Mouse (Mus musculus): ENCODE data around the gene Mcemp1. TPM values are rescaled to one million over a fixed set of nuclear protein-coding genes. Genes with fewer than 3 reads are reported as not detected.

The Mcemp1 gene
- polyA plus RNA-seq, 1 experiment from 2014 or later = 0.28 TPM

- 18% methylated on average over 8 of the region's 8 CpGs for WGBS
- Histone ChIP-seq H3K27me3 (ENCODE audit: control insufficient read depth, insufficient read depth, low read length) (peaks cover 2% of the 10 kb centered on the region; the same call in 1 of the 2 replicates), H3K36me3 (replicated peaks; ENCODE audit: control insufficient read depth, insufficient read depth, low read depth, low read length) (no peaks in the 10 kb centered on the region), H3K4me2 (ENCODE audit: low read depth, low read length) (peak overlapping the region; percentile 69), H3K27ac (replicated peaks; ENCODE audit: low read depth, low read length) (no peak overlapping the region), H3K9me3 (replicated peaks; ENCODE audit: control insufficient read depth, low read length) (no peaks in the 10 kb centered on the region), H3K9ac (replicated peaks; ENCODE audit: low read length) (peak overlapping the region; percentile 56), H3K4me1 (ENCODE audit: control insufficient read depth, insufficient read depth, low read length) (no peaks in the 10 kb centered on the region), H3K4me3 (ENCODE audit: low read depth, low read length) (peak overlapping the region; percentile 49)
- no peak for ATAC-seq (replicated peaks; ENCODE audit: insufficient number of reproducible peaks, low FRiP score, low TSS enrichment, low read depth)
- peak; percentile 4 for DNase-seq (ENCODE audit: low spot score)
Observed at GRCm38 (mm10) chr8:3631478-3631875, 34.1 kb upstream of the Mcemp1 start.

DNA sequence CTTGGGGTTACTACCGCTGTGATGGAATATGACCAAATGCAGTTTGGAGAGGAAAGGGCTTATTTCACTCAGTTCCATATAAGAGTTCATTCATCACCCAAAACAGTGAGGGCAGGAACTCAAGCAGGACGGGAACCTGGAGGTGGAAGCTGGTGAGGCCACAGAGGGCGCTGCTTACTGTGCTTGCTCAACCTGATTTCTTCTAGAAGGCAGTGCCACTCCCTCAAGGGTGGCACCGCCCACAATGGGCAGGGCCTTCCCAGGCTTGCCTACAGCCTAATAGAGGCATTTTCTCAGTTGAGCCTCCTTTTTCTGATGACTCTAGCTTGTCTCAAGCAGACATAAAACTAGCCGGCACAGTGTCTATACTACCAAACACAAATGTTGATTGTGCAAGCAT is 19.8 kb upstream of the Mcemp1 start:
- ATAC-seq (replicated peaks; ENCODE audit: insufficient number of reproducible peaks, low FRiP score, low TSS enrichment, low read depth) (no peak), DNase-seq (ENCODE audit: low spot score) (peak; percentile 24)
- no peak overlapping the region for H3K4me2 ChIP-seq (ENCODE audit: low read depth, low read length)
- H3K4me3 ChIP-seq (ENCODE audit: low read depth, low read length) = no peak overlapping the region
- no peaks in the 10 kb centered on the region for H3K4me1 ChIP-seq (ENCODE audit: control insufficient read depth, insufficient read depth, low read length)
- H3K27me3 ChIP-seq (ENCODE audit: control insufficient read depth, insufficient read depth, low read length) = no peaks in the 10 kb centered on the region
- H3K27ac ChIP-seq (replicated peaks; ENCODE audit: low read depth, low read length) = no peak overlapping the region
- H3K9me3 ChIP-seq (replicated peaks; ENCODE audit: control insufficient read depth, low read length) = no peaks in the 10 kb centered on the region
- 20% methylated on average over 5 of the region's 5 CpGs for WGBS
- H3K36me3 ChIP-seq (replicated peaks; ENCODE audit: control insufficient read depth, insufficient read depth, low read depth, low read length) = no peaks in the 10 kb centered on the region
- no peak overlapping the region for H3K9ac ChIP-seq (replicated peaks; ENCODE audit: low read length)

- Histone ChIP-seq H3K27ac (replicated peaks; ENCODE audit: low read depth, low read length) (no peak overlapping the region), H3K36me3 (replicated peaks; ENCODE audit: control insufficient read depth, insufficient read depth, low read depth, low read length) (no peaks in the 10 kb centered on the region), H3K4me3 (ENCODE audit: low read depth, low read length) (no peak overlapping the region), H3K27me3 (ENCODE audit: control insufficient read depth, insufficient read depth, low read length) (no peaks in the 10 kb centered on the region), H3K9me3 (replicated peaks; ENCODE audit: control insufficient read depth, low read length) (no peaks in the 10 kb centered on the region), H3K9ac (replicated peaks; ENCODE audit: low read length) (no peak overlapping the region), H3K4me1 (ENCODE audit: control insufficient read depth, insufficient read depth, low read length) (no peaks in the 10 kb centered on the region), H3K4me2 (ENCODE audit: low read depth, low read length) (no peak overlapping the region)
- DNase-seq (ENCODE audit: low spot score) = no peak
- ATAC-seq (replicated peaks; ENCODE audit: insufficient number of reproducible peaks, low FRiP score, low TSS enrichment, low read depth) = no peak
- WGBS = 77% methylated on average over 6 of the region's 6 CpGs
Observed at GRCm38 (mm10) chr8:3646824-3647531, 18.6 kb upstream of the Mcemp1 start.

GRCm38 (mm10) chr8:3647561-3647960 is 18.0 kb upstream of the Mcemp1 start:
- Histone ChIP-seq H3K9me3 (replicated peaks; ENCODE audit: control insufficient read depth, low read length) (no peaks in the 10 kb centered on the region), H3K36me3 (replicated peaks; ENCODE audit: control insufficient read depth, insufficient read depth, low read depth, low read length) (no peaks in the 10 kb centered on the region), H3K4me3 (ENCODE audit: low read depth, low read length) (no peak overlapping the region), H3K9ac (replicated peaks; ENCODE audit: low read length) (no peak overlapping the region), H3K4me2 (ENCODE audit: low read depth, low read length) (no peak overlapping the region), H3K27me3 (ENCODE audit: control insufficient read depth, insufficient read depth, low read length) (no peaks in the 10 kb centered on the region), H3K4me1 (ENCODE audit: control insufficient read depth, insufficient read depth, low read length) (no peaks in the 10 kb centered on the region), H3K27ac (replicated peaks; ENCODE audit: low read depth, low read length) (no peak overlapping the region)
- DNase-seq (ENCODE audit: low spot score) = no peak
- WGBS = 78% methylated on average over 4 of the region's 4 CpGs
- ATAC-seq (replicated peaks; ENCODE audit: insufficient number of reproducible peaks, low FRiP score, low TSS enrichment, low read depth) = no peak

- Histone ChIP-seq H3K4me1 (ENCODE audit: control insufficient read depth, insufficient read depth, low read length) (no peaks in the 10 kb centered on the region), H3K9me3 (replicated peaks; ENCODE audit: control insufficient read depth, low read length) (no peaks in the 10 kb centered on the region), H3K9ac (replicated peaks; ENCODE audit: low read length) (no peak overlapping the region), H3K4me3 (ENCODE audit: low read depth, low read length) (no peak overlapping the region), H3K36me3 (replicated peaks; ENCODE audit: control insufficient read depth, insufficient read depth, low read depth, low read length) (no peaks in the 10 kb centered on the region), H3K27ac (replicated peaks; ENCODE audit: low read depth, low read length) (no peak overlapping the region), H3K4me2 (ENCODE audit: low read depth, low read length) (no peak overlapping the region), H3K27me3 (ENCODE audit: control insufficient read depth, insufficient read depth, low read length) (no peaks in the 10 kb centered on the region)
- DNase-seq (ENCODE audit: low spot score) = no peak
- ATAC-seq (replicated peaks; ENCODE audit: insufficient number of reproducible peaks, low FRiP score, low TSS enrichment, low read depth) = no peak
- 57% methylated on average over 2 of the region's 2 CpGs for WGBS
Observed at GRCm38 (mm10) chr8:3648268-3648667, 17.3 kb upstream of the Mcemp1 start.

DNA sequence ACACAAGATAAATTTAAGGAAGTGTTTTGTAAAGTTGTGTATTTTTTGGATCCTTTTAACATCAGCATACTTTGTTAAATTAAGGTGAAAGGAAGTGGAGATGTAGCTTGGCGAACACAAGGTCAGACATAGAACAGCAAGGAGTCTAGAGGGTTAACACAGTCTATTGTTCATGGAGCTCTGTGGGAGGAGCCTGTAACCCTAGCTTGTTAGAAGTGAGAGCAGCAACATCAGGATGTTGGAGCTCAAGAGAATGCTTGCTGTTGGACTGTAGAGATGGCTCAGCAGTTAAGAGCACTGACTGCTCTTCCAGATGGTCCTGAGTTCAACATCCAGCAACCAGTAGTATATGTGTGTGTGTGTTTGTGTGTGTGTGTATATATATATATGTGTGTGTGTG is 16.6 kb upstream of the Mcemp1 start:
- H3K9ac ChIP-seq (replicated peaks; ENCODE audit: low read length) = no peak overlapping the region
- no peak overlapping the region for H3K27ac ChIP-seq (replicated peaks; ENCODE audit: low read depth, low read length)
- H3K36me3 ChIP-seq (replicated peaks; ENCODE audit: control insufficient read depth, insufficient read depth, low read depth, low read length) = no peaks in the 10 kb centered on the region
- ATAC-seq (replicated peaks; ENCODE audit: insufficient number of reproducible peaks, low FRiP score, low TSS enrichment, low read depth) (no peak), DNase-seq (ENCODE audit: low spot score) (peak; percentile 41)
- H3K4me2 ChIP-seq (ENCODE audit: low read depth, low read length) = no peak overlapping the region
- no peaks in the 10 kb centered on the region for H3K4me1 ChIP-seq (ENCODE audit: control insufficient read depth, insufficient read depth, low read length)
- no peaks in the 10 kb centered on the region for H3K9me3 ChIP-seq (replicated peaks; ENCODE audit: control insufficient read depth, low read length)
- WGBS = 39% methylated on average over 1 of the region's 1 CpGs
- no peak overlapping the region for H3K4me3 ChIP-seq (ENCODE audit: low read depth, low read length)
- no peaks in the 10 kb centered on the region for H3K27me3 ChIP-seq (ENCODE audit: control insufficient read depth, insufficient read depth, low read length)

- Histone ChIP-seq H3K9me3 (replicated peaks; ENCODE audit: control insufficient read depth, low read length) (no peaks in the 10 kb centered on the region), H3K4me2 (ENCODE audit: low read depth, low read length) (no peak overlapping the region), H3K36me3 (replicated peaks; ENCODE audit: control insufficient read depth, insufficient read depth, low read depth, low read length) (no peaks in the 10 kb centered on the region)
Observed at GRCm38 (mm10) chr8:3652845-3653244, 12.7 kb upstream of the Mcemp1 start.

DNA sequence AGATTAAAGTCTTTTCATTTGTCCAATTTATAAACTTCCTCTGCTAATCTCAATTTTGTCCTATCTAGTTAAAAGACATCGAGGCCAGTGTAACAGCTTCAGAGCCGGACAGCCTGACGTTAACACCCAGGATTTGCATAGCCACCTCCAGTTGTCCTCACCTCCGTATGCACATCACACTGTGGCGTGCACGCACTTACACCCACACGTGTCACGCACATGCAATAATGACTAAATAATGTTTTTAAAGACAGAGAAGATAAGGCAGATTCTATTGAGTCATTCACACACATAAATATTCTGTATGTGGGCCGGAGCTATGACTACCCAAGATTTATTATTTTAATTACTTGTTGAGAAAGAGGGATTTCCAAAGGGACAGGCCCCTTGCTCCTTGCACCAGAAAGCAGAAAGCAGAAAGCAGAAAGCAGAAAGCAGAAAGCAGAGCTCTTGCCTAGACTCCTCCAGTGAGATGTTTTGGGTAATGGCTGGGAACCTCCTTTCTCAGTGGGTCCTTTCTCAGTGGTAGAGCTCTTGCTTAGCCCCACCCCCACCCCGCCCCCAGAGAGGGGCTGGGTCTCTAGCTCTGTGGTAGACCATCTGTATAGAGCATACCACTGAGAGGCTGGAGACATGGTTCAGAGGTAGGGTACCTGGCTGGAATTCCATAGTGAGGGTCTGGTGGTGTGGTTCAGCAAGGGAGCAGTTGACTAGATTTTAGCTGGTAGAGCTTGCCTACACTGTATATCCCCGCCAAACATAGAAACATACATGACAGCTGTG is 10.6 kb upstream of the Mcemp1 start:
- 77% methylated on average over 11 of the region's 11 CpGs for WGBS
- Histone ChIP-seq H3K9me3 (replicated peaks; ENCODE audit: control insufficient read depth, low read length) (no peaks in the 10 kb centered on the region), H3K9ac (replicated peaks; ENCODE audit: low read length) (no peak overlapping the region), H3K4me1 (ENCODE audit: control insufficient read depth, insufficient read depth, low read length) (no peaks in the 10 kb centered on the region; the same call in 1 of the 2 replicates), H3K27me3 (ENCODE audit: control insufficient read depth, insufficient read depth, low read length) (no peaks in the 10 kb centered on the region), H3K27ac (replicated peaks; ENCODE audit: low read depth, low read length) (no peak overlapping the region), H3K4me2 (ENCODE audit: low read depth, low read length) (no peak overlapping the region), H3K36me3 (replicated peaks; ENCODE audit: control insufficient read depth, insufficient read depth, low read depth, low read length) (no peaks in the 10 kb centered on the region), H3K4me3 (ENCODE audit: low read depth, low read length) (no peak overlapping the region)
- ATAC-seq (replicated peaks; ENCODE audit: insufficient number of reproducible peaks, low FRiP score, low TSS enrichment, low read depth) (no peak), DNase-seq (ENCODE audit: low spot score) (no peak)

More at GRCm38 (mm10) chr8:3652845-3653244, 12.7 kb upstream of the Mcemp1 start:
- H3K9ac ChIP-seq (replicated peaks; ENCODE audit: low read length) = no peak overlapping the region
- no peak overlapping the region for H3K27ac ChIP-seq (replicated peaks; ENCODE audit: low read depth, low read length)
- ATAC-seq (replicated peaks; ENCODE audit: insufficient number of reproducible peaks, low FRiP score, low TSS enrichment, low read depth) (no peak), DNase-seq (ENCODE audit: low spot score) (no peak)
- H3K4me3 ChIP-seq (ENCODE audit: low read depth, low read length) = no peak overlapping the region
- WGBS = 68% methylated on average over 3 of the region's 3 CpGs
- no peaks in the 10 kb centered on the region; the same call in 1 of the 2 replicates for H3K4me1 ChIP-seq (ENCODE audit: control insufficient read depth, insufficient read depth, low read length)
- H3K27me3 ChIP-seq (ENCODE audit: control insufficient read depth, insufficient read depth, low read length) = no peaks in the 10 kb centered on the region

All from embryonic facial prominence, embryonic 11.5 days (tissue).